Mouse (Mus musculus) liver, adult 2 months (tissue): ENCODE data around the gene Pde1a. TPM values are rescaled to one million over a fixed set of nuclear protein-coding genes. Genes with fewer than 3 reads are reported as not detected.

Experiments used
- DNase-seq: peaks from one replicate; pipeline ENCODE4 v3.0.0-alpha.2; 2011; ENCODE audit warnings: low read depth, low spot score; ENCODE audit errors: extremely low read depth
- H3K27ac ChIP-seq: fragments of 200-500 bp; replicated peaks from 2 replicates; pipeline ENCODE4 v1.5.1; 2012; ENCODE audit warnings: low read depth, mild to moderate bottlenecking, control low read depth, inconsistent platforms, low read length; ENCODE audit not compliant: insufficient read depth
- H3K27me3 ChIP-seq: fragments of 200-500 bp; 2 replicates; pipeline ENCODE4 v1.6.1; 2012; ENCODE audit warnings: mild to moderate bottlenecking, moderate library complexity, low read length, inconsistent platforms; ENCODE audit not compliant: control insufficient read depth, insufficient read depth
- H3K36me3 ChIP-seq: fragments of 200-500 bp; 2 replicates; pipeline ENCODE4 v1.6.1; 2012; ENCODE audit warnings: low read length, inconsistent platforms; ENCODE audit not compliant: control insufficient read depth, insufficient read depth
- H3K4me1 ChIP-seq: fragments of 200-500 bp; 2 replicates; pipeline ENCODE4 v1.6.1; 2011; ENCODE audit warnings: low read length; ENCODE audit not compliant: control insufficient read depth, insufficient read depth
- H3K4me3 ChIP-seq: fragments of 200-500 bp; 2 replicates; pipeline ENCODE4 v1.5.1; 2011; ENCODE audit warnings: low read depth, mild to moderate bottlenecking, control low read depth, low read length, moderate library complexity; ENCODE audit not compliant: insufficient read depth
- H3K79me2 ChIP-seq: fragments of 200-500 bp; 2 replicates; pipeline ENCODE4 v1.6.1; 2012; ENCODE audit warnings: inconsistent platforms, mild to moderate bottlenecking, low read length, moderate library complexity; ENCODE audit not compliant: control insufficient read depth, insufficient read depth
- H3K9ac ChIP-seq: fragments of 200-500 bp; 2 replicates; pipeline ENCODE4 v1.6.1; 2012; ENCODE audit warnings: low read depth, mild to moderate bottlenecking, control low read depth, inconsistent platforms, low read length
- CTCF ChIP-seq: fragments of 200-500 bp; IDR thresholded peaks from 2 replicates; pipeline ENCODE4 v1.5.1; 2011; ENCODE audit warnings: low read depth, low read length, control low read depth
- POLR2A ChIP-seq: fragments of 200-500 bp; IDR thresholded peaks from 2 replicates; pipeline ENCODE4 v1.6.1; 2011; ENCODE audit warnings: low read length, control low read depth; ENCODE audit not compliant: insufficient read depth; ENCODE audit errors: extremely low read depth
- WGBS: fragments of 180-500 bp; shearing (Covaris S2); methylation state at CpG from one replicate; pipeline ENCODE4 v1.1.7; 2018; 5-methylcytosine and 5-hydroxymethylcytosine counted together
- polyA plus RNA-seq: library from polyadenylated mRNA; depleted of rRNA; stranded (reverse); fragments of >200 nt; gene quantifications from 2 replicates; pipeline ENCODE4 v1.2.3, GENCODE M21; 2012
- total RNA-seq: library from RNA; depleted of rRNA; stranded (reverse); fragments of >200 nt; gene quantifications from 2 replicates; pipeline ENCODE4 v1.2.3, GENCODE M21; 2014

The Pde1a gene
- total and polyA plus RNA-seq, 2 experiments, result 1.5 to 6.3 TPM

DNA sequence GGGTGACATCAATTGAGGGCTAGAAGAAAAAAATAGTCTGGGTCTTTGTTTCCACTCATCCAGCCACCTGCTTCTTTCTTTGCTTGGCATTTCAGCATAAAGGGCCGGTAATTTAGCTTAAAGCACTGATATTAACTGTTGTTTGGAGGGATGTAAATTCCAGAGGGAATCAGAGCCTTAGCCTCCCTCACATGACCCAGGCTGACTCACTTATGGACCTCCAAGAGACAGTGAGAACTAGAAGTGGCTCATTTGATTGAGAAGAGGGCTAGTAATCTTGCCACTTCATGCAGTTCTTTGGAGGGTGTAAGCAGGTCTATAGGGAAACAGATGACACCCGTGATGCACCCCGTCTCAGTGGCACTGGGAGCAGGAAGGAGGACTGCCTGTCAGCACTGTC is 230.7 kb downstream of the Pde1a start:
- Histone ChIP-seq H3K36me3 (no peaks in the 10 kb centered on the region), H3K4me3 (no peak overlapping the region), H3K79me2 (no peaks in the 10 kb centered on the region), H3K9ac (no peak overlapping the region), H3K27me3 (no peaks in the 10 kb centered on the region), H3K27ac (no peak overlapping the region), H3K4me1 (no peaks in the 10 kb centered on the region)
- no peak for DNase-seq
- TF ChIP-seq CTCF, result no peak
- TF ChIP-seq POLR2A, result no peak
- 84% methylated on average over 3 of the region's 3 CpGs for WGBS

DNA sequence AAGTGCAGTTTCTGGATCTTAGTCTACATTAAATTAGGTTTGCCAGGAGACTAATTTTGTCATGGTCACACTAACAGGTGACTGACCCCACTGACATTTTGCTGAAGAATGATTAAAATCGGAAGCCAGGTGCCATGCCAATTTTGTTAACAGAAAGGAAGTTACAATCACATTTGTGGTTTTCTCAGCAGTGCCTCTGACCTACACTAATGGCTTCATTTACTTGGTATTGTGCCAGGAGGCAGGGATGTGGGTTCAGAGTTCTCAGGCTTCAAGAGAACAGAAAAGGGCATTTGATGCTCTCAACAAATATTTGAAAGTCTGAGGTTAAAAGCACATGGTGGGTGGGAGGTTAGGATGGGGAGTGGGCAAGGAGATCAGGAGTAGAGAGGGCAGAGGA is 236.4 kb downstream of the Pde1a start:
- peak; percentile 14 for DNase-seq

DNA sequence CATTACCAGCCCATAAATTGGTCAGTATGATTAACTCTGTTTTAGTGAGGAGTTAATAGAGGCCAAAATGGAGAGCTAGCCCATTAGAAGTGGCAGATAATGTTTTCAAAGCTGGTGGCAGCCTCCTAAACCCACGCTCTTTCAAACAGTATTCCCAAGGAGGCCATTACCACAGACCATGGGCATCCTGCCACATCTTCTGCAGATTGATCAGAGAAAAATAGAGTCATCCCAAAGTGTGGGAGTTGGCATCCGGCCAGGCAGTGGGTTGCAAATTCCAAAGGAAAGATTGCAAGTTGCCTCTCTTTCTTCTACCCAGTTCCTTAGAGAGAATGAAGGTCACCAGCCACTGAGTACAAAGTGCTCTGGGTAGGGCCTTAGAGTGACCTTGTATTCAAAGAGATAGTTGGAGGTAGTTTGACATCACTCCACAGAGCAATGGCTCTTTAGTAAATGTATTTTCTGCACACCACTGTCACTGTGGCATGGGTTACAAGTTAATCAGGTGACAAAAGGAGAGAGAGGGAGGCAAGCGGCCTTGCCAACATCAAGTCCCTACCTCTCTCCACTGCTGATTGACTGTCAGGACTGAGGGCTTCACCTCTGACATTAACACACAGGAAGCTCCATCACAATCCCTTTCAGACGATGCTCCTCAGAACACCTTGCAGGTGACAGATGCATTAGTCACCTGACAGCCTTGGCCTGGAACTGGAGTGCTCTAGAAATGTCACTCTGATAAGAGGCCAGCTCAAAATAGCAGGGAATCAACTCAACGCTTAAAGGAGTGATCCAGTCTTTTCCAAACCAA is 237.3 kb downstream of the Pde1a start:
- Histone ChIP-seq H3K27ac (no peak overlapping the region), H3K27me3 (no peaks in the 10 kb centered on the region), H3K4me3 (no peak overlapping the region), H3K4me1 (no peaks in the 10 kb centered on the region), H3K79me2 (no peaks in the 10 kb centered on the region), H3K9ac (no peak overlapping the region), H3K36me3 (no peaks in the 10 kb centered on the region)
- no peak for DNase-seq
- WGBS, result 86% methylated on average over 5 of the region's 5 CpGs
- TF ChIP-seq CTCF (no peak), POLR2A (no peak)

More for the DNA sequence above, 236.4 kb downstream of the Pde1a start:
- no peak for TF ChIP-seq CTCF
- no peak for TF ChIP-seq POLR2A
- H3K36me3 ChIP-seq, result no peaks in the 10 kb centered on the region
- H3K4me3 ChIP-seq, result no peak overlapping the region
- no peak overlapping the region for H3K9ac ChIP-seq
- H3K27ac ChIP-seq, result no peak overlapping the region
- H3K27me3 ChIP-seq, result no peaks in the 10 kb centered on the region
- no peaks in the 10 kb centered on the region for H3K79me2 ChIP-seq
- H3K4me1 ChIP-seq, result no peaks in the 10 kb centered on the region
- 26% methylated on average over 1 of the region's 1 CpGs for WGBS

DNA sequence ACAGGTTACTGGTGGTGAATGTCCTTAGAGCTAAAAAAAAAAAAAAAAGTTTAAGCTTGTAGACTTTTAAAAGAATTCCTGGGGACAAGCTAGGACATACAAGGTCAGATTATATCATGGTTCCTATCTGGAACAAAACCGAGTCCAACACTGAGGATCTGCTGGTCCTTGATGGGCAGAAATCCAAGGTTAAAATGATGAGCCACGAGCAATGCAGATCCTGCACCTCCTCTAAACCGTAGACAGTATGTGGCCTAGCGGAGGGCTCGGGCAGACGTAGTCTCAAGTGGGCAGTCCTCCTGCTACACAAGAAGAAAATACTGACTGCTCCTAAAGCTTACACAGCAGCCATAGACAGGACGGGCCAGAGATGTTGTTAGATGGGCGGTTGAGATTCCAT is 238.5 kb downstream of the Pde1a start:
- TF ChIP-seq POLR2A, result no peak
- TF ChIP-seq CTCF, result no peak
- no peaks in the 10 kb centered on the region for H3K4me1 ChIP-seq
- DNase-seq, result no peak
- H3K79me2 ChIP-seq, result no peaks in the 10 kb centered on the region
- no peak overlapping the region for H3K4me3 ChIP-seq
- WGBS, result 62% methylated on average over 8 of the region's 8 CpGs
- H3K27me3 ChIP-seq, result no peaks in the 10 kb centered on the region
- no peaks in the 10 kb centered on the region for H3K36me3 ChIP-seq
- H3K27ac ChIP-seq, result no peak overlapping the region
- no peak overlapping the region for H3K9ac ChIP-seq

DNA sequence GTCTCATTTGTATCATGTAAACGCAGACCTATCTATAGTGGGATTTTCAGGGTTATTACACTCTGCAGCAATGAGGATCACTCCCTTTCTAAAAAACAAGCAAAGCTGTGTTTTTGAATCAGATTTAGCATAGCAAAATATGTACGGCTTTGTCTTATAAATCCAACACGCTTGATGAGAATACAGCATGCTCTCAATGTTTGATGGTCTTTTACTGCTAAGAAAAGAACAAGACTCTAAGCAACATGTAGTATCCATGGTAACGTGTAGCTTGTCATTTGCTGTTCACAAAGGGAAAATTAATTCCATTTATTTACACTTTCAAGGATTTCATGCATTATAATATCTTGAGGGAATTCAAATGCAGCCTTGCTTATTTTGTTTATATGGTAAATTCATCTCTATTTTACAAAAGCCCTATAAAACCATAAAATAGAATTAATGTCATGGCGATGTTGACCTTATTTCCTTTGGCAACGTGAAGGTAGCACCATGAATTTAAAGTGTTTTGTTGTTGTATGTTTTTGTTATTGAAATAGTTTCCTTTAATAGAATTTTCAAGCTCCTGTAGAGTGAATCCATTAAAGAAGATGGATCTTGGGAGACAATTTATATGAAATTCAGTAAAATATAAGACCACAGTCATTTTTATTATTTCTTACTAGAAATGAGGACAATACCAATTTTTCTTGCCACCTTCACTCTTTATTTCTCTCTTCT is 245.5 kb downstream of the Pde1a start:
- Histone ChIP-seq H3K4me3 (no peak overlapping the region), H3K36me3 (no peaks in the 10 kb centered on the region), H3K27ac (no peak overlapping the region), H3K4me1 (no peaks in the 10 kb centered on the region), H3K27me3 (no peaks in the 10 kb centered on the region), H3K9ac (no peak overlapping the region), H3K79me2 (no peaks in the 10 kb centered on the region)
- DNase-seq, result no peak
- TF ChIP-seq CTCF (no peak), POLR2A (no peak)
- 92% methylated on average over 6 of the region's 6 CpGs for WGBS

DNA sequence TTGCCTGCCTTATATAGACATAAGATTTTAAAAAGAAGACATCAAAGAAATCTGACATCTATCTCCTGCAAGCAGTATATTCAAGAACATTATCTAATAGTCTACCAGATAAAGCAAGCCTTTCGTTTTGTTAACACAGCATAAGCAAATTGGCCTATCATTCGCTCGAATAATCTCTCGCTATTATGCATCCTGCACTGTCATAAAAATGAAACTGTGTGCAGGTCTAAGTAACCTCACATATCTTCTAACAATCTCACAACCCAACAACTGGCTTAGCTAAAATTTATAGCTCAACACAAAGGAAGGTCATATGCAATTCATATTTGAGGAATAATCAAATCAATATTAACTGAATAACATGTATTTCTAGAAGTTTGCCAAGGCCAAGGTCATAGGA is 246.0 kb downstream of the Pde1a start:
- Histone ChIP-seq H3K27me3 (no peaks in the 10 kb centered on the region), H3K4me1 (no peaks in the 10 kb centered on the region), H3K27ac (no peak overlapping the region), H3K4me3 (no peak overlapping the region), H3K79me2 (no peaks in the 10 kb centered on the region), H3K9ac (no peak overlapping the region), H3K36me3 (no peaks in the 10 kb centered on the region)
- DNase-seq, result no peak
- TF ChIP-seq POLR2A (no peak), CTCF (no peak)
- 94% methylated on average over 4 of the region's 4 CpGs for WGBS
